Mouse (Mus musculus): ENCODE data around the gene Ranbp17.

DNA sequence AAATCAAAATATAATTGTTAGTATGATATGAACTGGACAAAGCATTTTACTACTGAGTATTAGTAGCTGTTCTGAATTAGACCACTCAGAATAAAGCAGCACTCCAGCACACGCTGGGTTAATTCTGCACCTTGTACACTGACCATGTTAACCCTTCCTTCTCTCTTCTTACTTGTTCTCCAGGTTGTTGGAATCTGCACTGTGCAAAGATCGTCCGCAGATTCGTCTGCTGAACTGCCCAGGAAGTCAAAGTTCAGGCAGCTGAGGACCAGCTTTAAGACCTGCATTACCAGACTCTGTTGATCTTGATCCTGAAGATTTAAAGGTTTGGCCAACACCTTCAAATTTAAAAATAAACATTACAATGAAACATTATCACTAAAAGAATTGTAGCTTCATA lies 27.8 kb downstream of the Ranbp17 start:
- TF ChIP-seq CTCF (IDR thresholded peaks at IDR 0.05; ENCODE audit: low read depth, low read length): no peak
- no peak for TF ChIP-seq POLR2A (IDR thresholded peaks at IDR 0.05; ENCODE audit: extremely low read depth, insufficient read depth, low read length)
